Mouse (Mus musculus) heart, adult 2 months (tissue): ENCODE measurements around the gene Mrpl57. TPM values are rescaled to one million over a fixed set of nuclear protein-coding genes. Genes with fewer than 3 reads are reported as not detected.
"Not testable (repeated sequence)": the region's sequence is repeated elsewhere in the genome, so short reads cannot be mapped to it uniquely, and the experiment has no call there.

ENCODE experiments used
- DNase-seq, 2 experiments: peaks; one replicate each; pipeline ENCODE4 v3.0.0; 2021
- H3K27ac ChIP-seq: fragments of 200-600 bp; 2 replicates; pipeline ENCODE4 v1.8.1; 2022
- H3K27me3 ChIP-seq: fragments of 200-500 bp; 2 replicates; pipeline ENCODE4 v1.6.1; 2012; ENCODE audit warnings: mild to moderate bottlenecking, low read length, inconsistent platforms, mixed read lengths; ENCODE audit not compliant: control insufficient read depth, insufficient read depth
- H3K36me3 ChIP-seq: fragments of 200-500 bp; 2 replicates; pipeline ENCODE4 v1.6.1; 2012; ENCODE audit warnings: low read length, inconsistent platforms; ENCODE audit not compliant: control insufficient read depth, insufficient read depth
- H3K4me1 ChIP-seq: fragments of 200-500 bp; 2 replicates; pipeline ENCODE4 v1.6.1; 2011; ENCODE audit warnings: low read length; ENCODE audit not compliant: control insufficient read depth, insufficient read depth
- H3K4me3 ChIP-seq: fragments of 200-600 bp; 2 replicates; pipeline ENCODE4 v1.8.1; 2022
- H3K79me2 ChIP-seq: fragments of 200-500 bp; replicated peaks from 2 replicates; pipeline ENCODE4 v1.6.1; 2012; ENCODE audit warnings: mild to moderate bottlenecking, inconsistent platforms, low read length, moderate library complexity, mixed read lengths; ENCODE audit not compliant: control insufficient read depth, insufficient read depth
- H3K9ac ChIP-seq: fragments of 200-500 bp; 2 replicates; pipeline ENCODE4 v1.6.1; 2012; ENCODE audit warnings: low read depth, mild to moderate bottlenecking, control low read depth, inconsistent platforms, low read length, mixed read lengths
- CTCF ChIP-seq: fragments of 200-600 bp; IDR thresholded peaks from 2 replicates; pipeline ENCODE4 v1.8.1; 2022; ENCODE audit warnings: antibody characterized with exemption, mild to moderate bottlenecking, moderate library complexity
- EP300 ChIP-seq: fragments of 200-500 bp; IDR thresholded peaks from 2 replicates; pipeline ENCODE4 v1.6.1; 2011; ENCODE audit warnings: low read depth, low read length, control low read depth; ENCODE audit not compliant: insufficient read depth
- POLR2A ChIP-seq: fragments of 200-500 bp; IDR thresholded peaks from 2 replicates; pipeline ENCODE4 v1.6.1; 2011; ENCODE audit warnings: mild to moderate bottlenecking, low read depth, low read length, control low read depth; ENCODE audit not compliant: insufficient read depth
- WGBS: fragments of 180-500 bp; shearing (Covaris S2); methylation state at CpG from one replicate; pipeline ENCODE4 v1.1.7; 2018; 5-methylcytosine and 5-hydroxymethylcytosine counted together
- intact Hi-C: fragments of 180-260 bp; cut with DNase I; formaldehyde crosslinking; loops from one replicate; pipeline ENCODE4 v1.15.1; 2025
- polyA plus RNA-seq: library from polyadenylated mRNA; depleted of rRNA; stranded (reverse); fragments of >200 nt; gene quantifications from 2 replicates; pipeline ENCODE4 v1.2.3, GENCODE M21; 2012
- total RNA-seq, 2 experiments: library from RNA; stranded (reverse); gene quantifications; 2 replicates each; pipeline ENCODE4 v1.2.3; 2021

Gene Mrpl57
- total and polyA plus RNA-seq, 3 experiments: 42.0 to 72.2 (median 57.1) TPM

DNA sequence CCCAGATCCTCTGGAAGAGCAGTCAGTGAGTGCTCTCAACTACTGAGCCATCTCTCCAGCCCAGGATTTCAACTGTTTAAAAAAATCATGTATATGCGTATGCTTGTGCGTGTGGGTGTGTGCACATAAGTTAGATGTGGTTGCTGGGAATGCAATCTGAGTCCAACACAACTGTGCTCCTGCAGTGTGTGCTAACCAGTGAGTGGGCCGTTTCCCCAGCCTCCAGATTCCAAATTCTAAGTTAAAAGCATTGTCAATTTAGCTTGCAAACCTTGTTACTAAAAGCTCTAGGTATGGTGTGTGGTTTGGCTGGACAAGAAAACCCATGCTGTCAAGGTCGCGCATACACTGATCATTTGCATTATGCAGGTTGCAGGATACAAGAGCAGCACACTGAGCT is 14.2 kb upstream of the Mrpl57 start:
- no peaks in the 10 kb centered on the region for H3K36me3 ChIP-seq

DNA sequence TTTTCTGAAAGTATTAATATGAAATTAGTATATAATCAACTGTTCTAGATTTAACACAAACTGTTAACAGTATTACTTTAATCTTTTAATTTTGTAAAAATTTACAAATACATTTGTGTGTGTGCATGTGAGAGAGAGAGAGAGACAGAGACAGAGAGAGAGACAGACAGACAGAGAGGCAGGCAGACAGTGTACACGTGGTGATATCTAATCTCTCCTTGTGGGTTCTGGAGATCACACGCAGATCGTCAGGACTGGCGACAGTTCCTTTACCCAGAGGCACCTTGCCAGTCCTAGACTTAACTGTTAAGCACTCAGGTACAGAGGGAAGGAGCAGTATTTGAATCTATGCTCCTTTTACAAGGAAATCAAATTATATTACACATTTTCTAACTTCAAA is 5.2 kb upstream of the Mrpl57 start:
- intact Hi-C loops: loop anchor here (10.0 kb wide), 1 partner anchor 446 kb away; no protein-coding TSS in a partner anchor
- no peak for TF ChIP-seq POLR2A
- no peak for TF ChIP-seq CTCF
- TF ChIP-seq EP300: no peak

More for the DNA sequence above, 14.2 kb upstream of the Mrpl57 start:
- Histone ChIP-seq H3K27ac (no peak overlapping the region), H3K9ac (no peak overlapping the region), H3K27me3 (no peaks in the 10 kb centered on the region), H3K4me3 (no peak overlapping the region), H3K79me2 (no peaks in the 10 kb centered on the region), H3K4me1 (no peaks in the 10 kb centered on the region)
- WGBS: 98% methylated on average over 5 of the region's 5 CpGs
- no peak for DNase-seq
- intact Hi-C loops: no loop called here
- TF ChIP-seq CTCF (no peak), POLR2A (no peak), EP300 (no peak)

GRCm38 (mm10) chr14:57827284-57827683 is 1.2 kb downstream of the Mrpl57 start:
- intact Hi-C loops: loop anchor here (2.0 to 10.0 kb wide), 5 partner anchors 28 to 452 kb away; partner anchors contain the start of gene Sap18
- DNase-seq: no peak
- H3K4me3 ChIP-seq: no peak overlapping the region
- TF ChIP-seq CTCF (no peak), POLR2A (no peak), EP300 (no peak)
- H3K36me3 ChIP-seq: peaks cover 5% of the 10 kb centered on the region; the same call in 1 of the 2 replicates
- no peaks in the 10 kb centered on the region for H3K27me3 ChIP-seq
- H3K9ac ChIP-seq: no peak overlapping the region
- 58% methylated on average over 1 of the region's 1 CpGs for WGBS
- peaks cover 2% of the 10 kb centered on the region; the same call in 1 of the 2 replicates for H3K4me1 ChIP-seq
- H3K27ac ChIP-seq: no peak overlapping the region; the same call in 1 of the 2 replicates
- no peaks in the 10 kb centered on the region for H3K79me2 ChIP-seq

More for the DNA sequence above, 5.2 kb upstream of the Mrpl57 start:
- H3K27me3 ChIP-seq: no peaks in the 10 kb centered on the region
- no peak for DNase-seq
- no peak overlapping the region for H3K9ac ChIP-seq
- H3K36me3 ChIP-seq: no peaks in the 10 kb centered on the region
- no peak overlapping the region for H3K4me3 ChIP-seq
- no peaks in the 10 kb centered on the region for H3K4me1 ChIP-seq
- H3K27ac ChIP-seq: no peak overlapping the region
- H3K79me2 ChIP-seq: no peaks in the 10 kb centered on the region
- WGBS: 46% methylated on average over 4 of the region's 4 CpGs

DNA sequence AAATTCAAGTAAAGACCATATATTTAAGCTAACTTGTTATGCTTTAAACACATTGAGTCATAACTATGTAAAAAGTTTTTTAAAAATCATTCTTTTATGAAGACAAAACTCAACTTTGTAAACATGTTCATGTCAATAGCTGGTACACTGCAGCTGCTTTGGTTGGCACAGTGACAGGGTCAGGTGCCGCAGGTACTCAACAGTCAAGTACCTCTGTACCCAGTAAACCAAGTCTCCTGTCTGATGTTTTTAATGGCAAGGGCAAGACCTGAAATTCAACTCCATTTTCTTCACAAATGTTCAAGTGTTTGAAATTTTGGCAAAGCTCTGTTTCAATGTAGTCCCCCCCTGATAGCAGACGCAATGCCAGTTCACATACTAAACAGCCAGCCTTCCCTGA is 7.5 kb downstream of the Mrpl57 start:
- no peak for DNase-seq
- WGBS: 94% methylated on average over 2 of the region's 2 CpGs
- Histone ChIP-seq H3K4me1 (no peaks in the 10 kb centered on the region), H3K4me3 (no peak overlapping the region), H3K9ac (no peak overlapping the region), H3K27me3 (no peaks in the 10 kb centered on the region), H3K27ac (no peak overlapping the region), H3K79me2 (no peaks in the 10 kb centered on the region), H3K36me3 (no peaks in the 10 kb centered on the region)
- TF ChIP-seq CTCF (no peak), POLR2A (no peak), EP300 (no peak)
- intact Hi-C loops: no loop called here

DNA sequence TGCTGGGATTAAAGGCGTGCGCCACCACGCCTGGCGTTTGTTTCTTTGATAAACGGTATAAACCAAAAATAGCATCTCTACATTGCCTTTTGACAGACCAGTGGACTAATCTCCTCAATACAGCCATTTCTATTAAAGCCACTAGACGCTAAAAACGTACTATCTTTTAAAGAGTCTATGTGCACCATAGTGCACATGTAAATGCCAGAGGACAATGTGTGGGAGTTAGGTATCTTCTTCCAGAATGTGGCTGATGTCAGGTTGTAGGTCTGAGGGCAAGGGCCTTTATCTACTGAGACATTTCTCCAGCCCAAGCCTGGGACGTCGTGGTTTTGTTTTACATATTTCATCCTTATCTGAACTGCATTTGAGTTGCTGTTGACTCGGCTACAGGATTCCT is 9.1 kb downstream of the Mrpl57 start:
- no peaks in the 10 kb centered on the region for H3K36me3 ChIP-seq
- DNase-seq: no peak
- no peak overlapping the region for H3K27ac ChIP-seq
- H3K79me2 ChIP-seq: no peaks in the 10 kb centered on the region
- no peaks in the 10 kb centered on the region for H3K27me3 ChIP-seq
- TF ChIP-seq EP300 (no peak), CTCF (no peak), POLR2A (no peak)
- intact Hi-C loops: no loop called here
- no peak overlapping the region for H3K4me3 ChIP-seq
- no peak overlapping the region for H3K9ac ChIP-seq
- WGBS: 76% methylated on average over 10 of the region's 10 CpGs
- H3K4me1 ChIP-seq: no peaks in the 10 kb centered on the region

DNA sequence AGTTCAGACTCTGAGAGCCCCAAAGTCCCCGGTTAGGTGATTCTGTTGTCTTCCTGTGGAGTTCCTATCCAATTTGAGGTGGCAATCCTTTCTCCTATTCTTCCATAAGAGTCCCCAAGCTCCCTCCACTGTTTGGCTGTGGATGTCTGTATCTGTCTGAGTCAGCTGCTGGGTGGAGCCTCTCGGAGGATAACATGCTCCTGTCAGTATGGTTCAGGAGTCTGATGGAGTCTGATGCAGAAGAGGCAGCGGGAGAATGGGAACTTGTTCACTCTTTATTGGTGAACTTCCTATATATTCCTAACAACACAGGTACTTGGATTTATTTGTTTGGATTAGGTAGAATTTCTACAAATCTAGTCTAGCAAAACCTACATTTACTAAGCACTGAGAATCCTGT is 18.5 kb downstream of the Mrpl57 start:
- DNase-seq: no peak
- Histone ChIP-seq H3K27me3 (no peaks in the 10 kb centered on the region), H3K9ac (no peak overlapping the region), H3K79me2 (no peaks in the 10 kb centered on the region), H3K4me3 (no peak overlapping the region), H3K36me3 (no peaks in the 10 kb centered on the region), H3K27ac (no peak overlapping the region), H3K4me1 (no peaks in the 10 kb centered on the region)
- TF ChIP-seq POLR2A (no peak), EP300 (no peak), CTCF (no peak)
- WGBS: 85% methylated on average over 3 of the region's 3 CpGs
- intact Hi-C loops: loop anchor here (5.0 kb wide), 1 partner anchor 68 kb away; no protein-coding TSS in a partner anchor

GRCm38 (mm10) chr14:57848061-57848460 is 22.0 kb downstream of the Mrpl57 start:
- WGBS: 86% methylated on average over 5 of the region's 5 CpGs

More at GRCm38 (mm10) chr14:57848061-57848460, 22.0 kb downstream of the Mrpl57 start:
- H3K4me1 ChIP-seq, H3K27me3 ChIP-seq, intact Hi-C loops, DNase-seq, H3K9ac ChIP-seq, H3K79me2 ChIP-seq, H3K36me3 ChIP-seq, H3K27ac ChIP-seq, H3K4me3 ChIP-seq: not testable (repeated sequence)
